Mouse (Mus musculus): Measurements from ENCODE around the gene March10. TPM values are rescaled to one million over a fixed set of nuclear protein-coding genes. Genes with fewer than 3 reads are reported as not detected.

March10 gene
- polyA plus RNA-seq, 1 experiment from 2014 or later, result not detected

DNA sequence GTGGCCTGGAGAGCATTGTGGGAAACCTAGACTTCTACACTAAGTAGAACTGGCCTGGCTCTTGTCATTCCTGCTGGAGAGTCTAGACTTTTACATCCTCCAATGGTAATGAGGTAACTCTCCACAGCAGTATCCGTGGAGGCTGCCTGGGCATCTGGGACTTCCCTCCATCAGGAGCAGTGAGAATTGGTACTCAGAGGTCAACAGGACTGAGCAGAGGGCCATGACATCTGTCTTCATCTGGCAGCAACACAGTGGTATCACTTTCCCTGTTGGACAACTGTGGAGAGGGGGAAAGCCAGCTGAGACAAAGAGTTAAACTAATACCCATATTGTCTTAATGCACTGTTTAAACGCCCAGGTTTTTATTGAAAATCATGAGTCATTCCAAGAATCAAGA is 26.2 kb upstream of the March10 start:
- Histone ChIP-seq H3K9me3 (replicated peaks) (no peaks in the 10 kb centered on the region), H3K4me1 (no peaks in the 10 kb centered on the region), H3K27me3 (replicated peaks) (no peaks in the 10 kb centered on the region), H3K36me3 (no peaks in the 10 kb centered on the region), H3K9ac (no peak overlapping the region), H3K27ac (no peak overlapping the region), H3K4me3 (no peak overlapping the region), H3K4me2 (no peak overlapping the region)
- 51% methylated on average over 2 of the region's 2 CpGs for WGBS (ENCODE audit: insufficient replicate concordance)
- ATAC-seq, result no peak

DNA sequence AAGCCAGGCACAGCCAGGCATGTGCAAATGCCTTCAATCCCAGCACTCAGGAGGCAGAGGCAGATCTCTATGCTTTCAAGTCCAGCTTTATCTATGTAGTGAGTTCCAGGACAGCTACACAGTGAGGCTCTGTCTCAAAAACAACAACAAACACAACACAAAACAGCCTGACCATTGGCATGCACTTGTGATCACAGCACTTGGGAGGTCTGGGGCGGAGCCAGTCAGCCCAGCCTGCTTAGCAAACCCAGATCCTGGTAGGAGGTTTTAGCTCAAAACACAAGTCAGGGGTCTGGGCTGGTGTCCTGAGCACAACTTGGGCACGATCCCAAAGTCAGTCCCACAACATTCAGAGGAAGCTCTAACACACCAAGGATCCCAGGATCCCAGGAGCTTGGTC is 18.2 kb upstream of the March10 start:
- no peaks in the 10 kb centered on the region for H3K9me3 ChIP-seq (replicated peaks)
- WGBS (ENCODE audit: insufficient replicate concordance), result 61% methylated on average over 2 of the region's 2 CpGs
- no peak overlapping the region for H3K4me2 ChIP-seq
- H3K4me1 ChIP-seq, result peaks cover 5% of the 10 kb centered on the region; the same call in 1 of the 2 replicates
- H3K36me3 ChIP-seq, result no peaks in the 10 kb centered on the region
- H3K27me3 ChIP-seq (replicated peaks), result no peaks in the 10 kb centered on the region
- H3K9ac ChIP-seq, result no peak overlapping the region
- no peak overlapping the region for H3K4me3 ChIP-seq
- no peak overlapping the region for H3K27ac ChIP-seq
- ATAC-seq, result no peak

DNA sequence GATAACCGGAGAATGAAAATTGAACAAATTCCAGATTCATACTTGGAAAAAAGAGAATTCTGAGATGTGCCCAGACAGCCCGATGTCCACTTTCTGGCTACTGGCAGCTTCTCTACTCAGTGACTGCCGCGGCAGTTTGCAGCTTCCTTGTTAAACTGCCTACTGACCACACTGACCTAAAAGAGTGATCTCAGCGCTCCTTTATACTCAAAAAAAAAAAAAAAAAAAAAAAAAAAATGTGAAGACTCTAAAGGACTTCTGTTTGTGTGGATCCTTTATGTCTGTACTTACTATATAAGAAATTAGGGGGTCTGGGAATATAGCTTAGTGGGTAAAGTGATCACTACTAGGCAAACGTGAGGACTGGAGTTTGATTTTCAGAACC is 17.8 kb upstream of the March10 start:
- Histone ChIP-seq H3K9ac (no peak overlapping the region), H3K27me3 (replicated peaks) (no peaks in the 10 kb centered on the region), H3K4me2 (no peak overlapping the region), H3K9me3 (replicated peaks) (no peaks in the 10 kb centered on the region), H3K4me3 (no peak overlapping the region), H3K36me3 (no peaks in the 10 kb centered on the region), H3K4me1 (peaks cover 9% of the 10 kb centered on the region), H3K27ac (no peak overlapping the region)
- no peak for ATAC-seq
- 48% methylated on average over 6 of the region's 6 CpGs for WGBS (ENCODE audit: insufficient replicate concordance)

DNA sequence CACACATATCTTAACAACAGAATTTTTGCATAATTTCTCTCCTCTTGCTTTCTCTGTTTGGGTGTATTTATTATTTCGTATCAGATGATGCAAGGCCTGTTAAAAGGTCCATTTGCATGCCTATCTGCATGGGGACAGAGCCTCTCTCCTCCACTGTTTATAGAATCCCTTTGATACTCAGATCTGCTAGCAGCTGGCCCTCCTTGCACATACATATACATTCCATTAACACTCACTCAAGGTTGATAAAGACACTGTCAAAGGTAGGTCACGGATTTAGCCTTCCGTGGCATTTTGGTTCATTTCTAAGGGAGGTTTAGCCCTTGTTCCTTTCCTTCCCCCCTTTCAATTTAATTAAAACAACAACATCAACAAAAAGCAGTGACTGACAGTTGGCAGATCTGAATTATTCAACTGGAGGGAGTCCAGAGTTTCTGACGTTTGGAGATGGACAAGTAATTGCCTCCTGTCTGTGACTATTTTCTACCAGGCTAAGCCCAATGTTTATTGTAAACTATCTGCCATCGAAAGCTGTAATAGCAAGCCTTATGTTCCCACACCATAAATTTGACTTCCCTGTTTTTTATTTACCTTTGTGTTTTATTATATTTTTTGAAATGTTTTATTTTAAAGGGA is 17.3 kb upstream of the March10 start:
- WGBS (ENCODE audit: insufficient replicate concordance), result 48% methylated on average over 5 of the region's 5 CpGs
- Histone ChIP-seq H3K27me3 (replicated peaks) (no peaks in the 10 kb centered on the region), H3K9me3 (replicated peaks) (no peaks in the 10 kb centered on the region), H3K4me3 (no peak overlapping the region), H3K9ac (no peak overlapping the region), H3K4me1 (peaks cover 14% of the 10 kb centered on the region), H3K36me3 (no peaks in the 10 kb centered on the region), H3K27ac (no peak overlapping the region), H3K4me2 (no peak overlapping the region)
- ATAC-seq, result no peak

DNA sequence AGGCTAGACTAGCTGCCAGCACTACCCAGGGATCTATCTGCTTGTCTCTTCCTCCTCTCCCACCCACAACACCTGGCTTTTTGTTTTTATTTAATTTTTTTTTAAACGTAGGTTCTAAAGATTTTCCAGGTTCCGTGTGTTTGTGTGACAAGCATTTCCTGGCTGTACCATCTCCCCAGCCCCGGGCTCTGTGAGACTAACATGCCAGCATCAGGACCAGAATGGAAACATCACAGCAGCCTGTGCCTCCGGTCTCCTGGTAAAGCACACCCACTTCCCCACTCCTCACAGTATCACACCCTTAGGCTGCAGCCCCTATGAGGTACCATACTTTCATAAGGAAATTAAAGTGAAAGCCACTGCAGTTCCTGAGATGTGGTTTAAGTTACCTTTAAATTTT is 16.1 kb upstream of the March10 start:
- 59% methylated on average over 4 of the region's 4 CpGs for WGBS (ENCODE audit: insufficient replicate concordance)
- no peak overlapping the region for H3K4me2 ChIP-seq
- H3K9ac ChIP-seq, result no peak overlapping the region
- ATAC-seq, result no peak
- H3K4me3 ChIP-seq, result no peak overlapping the region
- H3K4me1 ChIP-seq, result peaks cover 14% of the 10 kb centered on the region
- H3K9me3 ChIP-seq (replicated peaks), result no peaks in the 10 kb centered on the region
- H3K27me3 ChIP-seq (replicated peaks), result no peaks in the 10 kb centered on the region
- H3K36me3 ChIP-seq, result no peaks in the 10 kb centered on the region
- no peak overlapping the region for H3K27ac ChIP-seq

DNA sequence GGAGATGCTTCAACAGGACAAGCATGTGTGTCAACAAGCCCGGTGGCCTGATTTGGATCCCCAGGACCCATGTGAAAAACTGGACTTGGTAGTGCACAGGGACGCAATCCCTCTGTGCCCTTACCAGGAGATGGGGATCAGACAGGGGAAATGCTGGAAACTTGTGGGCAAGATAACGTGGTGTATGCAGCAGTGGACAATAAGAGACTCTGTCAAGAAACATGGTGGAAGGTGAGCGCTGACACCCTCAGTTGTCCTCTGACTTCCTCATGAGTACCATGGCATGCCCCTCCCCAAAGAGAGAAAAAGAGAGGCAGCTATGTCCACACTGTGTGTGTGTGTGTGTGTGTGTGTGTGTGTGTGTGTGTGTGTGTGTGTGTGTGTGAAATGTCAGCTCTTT is 14.4 kb upstream of the March10 start:
- no peak overlapping the region for H3K4me2 ChIP-seq
- no peaks in the 10 kb centered on the region for H3K9me3 ChIP-seq (replicated peaks)
- H3K27me3 ChIP-seq (replicated peaks), result no peaks in the 10 kb centered on the region
- H3K4me3 ChIP-seq, result no peak overlapping the region
- no peak overlapping the region for H3K9ac ChIP-seq
- WGBS (ENCODE audit: insufficient replicate concordance), result 74% methylated on average over 4 of the region's 4 CpGs
- no peak for ATAC-seq
- H3K4me1 ChIP-seq, result peaks cover 19% of the 10 kb centered on the region
- H3K36me3 ChIP-seq, result no peaks in the 10 kb centered on the region
- no peak overlapping the region for H3K27ac ChIP-seq

DNA sequence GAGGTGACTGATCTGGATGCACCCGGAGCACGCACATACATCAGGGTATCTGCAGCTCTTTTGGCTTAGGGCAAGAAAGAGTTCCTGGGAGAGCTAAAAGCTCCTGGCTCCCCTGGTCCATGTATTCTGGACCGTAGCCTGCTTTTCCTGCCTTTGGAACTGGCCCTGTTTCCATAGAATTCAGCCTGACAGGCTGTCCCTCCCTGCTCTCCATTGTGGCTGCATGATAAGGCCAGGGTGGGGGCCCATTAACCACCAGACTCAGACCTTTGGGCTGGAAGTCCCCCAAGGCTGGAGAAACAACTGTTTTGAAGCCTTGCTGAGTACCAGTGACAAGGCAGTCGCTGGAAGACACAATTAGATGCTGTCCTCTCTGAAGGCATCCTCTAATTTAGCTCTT is 13.0 kb upstream of the March10 start:
- Histone ChIP-seq H3K36me3 (no peaks in the 10 kb centered on the region), H3K4me3 (no peak overlapping the region), H3K27ac (no peak overlapping the region), H3K9me3 (replicated peaks) (no peaks in the 10 kb centered on the region), H3K27me3 (replicated peaks) (peaks cover 2% of the 10 kb centered on the region; the same call in 1 of the 2 replicates), H3K4me1 (peaks cover 19% of the 10 kb centered on the region), H3K9ac (no peak overlapping the region), H3K4me2 (no peak overlapping the region)
- ATAC-seq, result no peak
- 66% methylated on average over 4 of the region's 4 CpGs for WGBS (ENCODE audit: insufficient replicate concordance)

DNA sequence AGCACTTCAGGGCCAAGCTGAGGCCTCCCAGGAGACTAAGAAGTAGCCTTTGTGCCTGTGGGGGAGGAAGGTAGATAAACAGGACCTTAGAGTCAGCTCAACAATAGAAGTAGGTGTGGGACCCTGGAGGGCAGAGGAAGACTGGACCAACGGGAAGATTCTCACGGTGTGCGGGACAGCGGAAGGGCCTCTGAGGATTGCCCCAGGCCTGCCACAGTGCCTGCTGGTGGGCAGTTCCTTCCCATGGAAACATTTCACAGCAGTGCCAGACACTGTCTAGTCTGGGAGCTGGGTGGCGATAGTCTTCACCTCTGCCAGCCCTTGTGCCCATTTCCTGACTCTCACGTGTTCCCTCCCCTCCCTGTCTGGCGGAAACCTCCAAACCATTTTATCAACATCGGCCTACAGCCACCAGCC is 12.6 kb upstream of the March10 start:
- H3K27me3 ChIP-seq (replicated peaks), result peaks cover 5% of the 10 kb centered on the region; the same call in 1 of the 2 replicates
- H3K27ac ChIP-seq, result no peak overlapping the region
- H3K9me3 ChIP-seq (replicated peaks), result no peaks in the 10 kb centered on the region
- no peak overlapping the region for H3K4me3 ChIP-seq
- 63% methylated on average over 8 of the region's 8 CpGs for WGBS (ENCODE audit: insufficient replicate concordance)
- ATAC-seq, result no peak
- H3K4me1 ChIP-seq, result peaks cover 19% of the 10 kb centered on the region
- no peak overlapping the region for H3K9ac ChIP-seq
- no peaks in the 10 kb centered on the region for H3K36me3 ChIP-seq
- H3K4me2 ChIP-seq, result no peak overlapping the region

DNA sequence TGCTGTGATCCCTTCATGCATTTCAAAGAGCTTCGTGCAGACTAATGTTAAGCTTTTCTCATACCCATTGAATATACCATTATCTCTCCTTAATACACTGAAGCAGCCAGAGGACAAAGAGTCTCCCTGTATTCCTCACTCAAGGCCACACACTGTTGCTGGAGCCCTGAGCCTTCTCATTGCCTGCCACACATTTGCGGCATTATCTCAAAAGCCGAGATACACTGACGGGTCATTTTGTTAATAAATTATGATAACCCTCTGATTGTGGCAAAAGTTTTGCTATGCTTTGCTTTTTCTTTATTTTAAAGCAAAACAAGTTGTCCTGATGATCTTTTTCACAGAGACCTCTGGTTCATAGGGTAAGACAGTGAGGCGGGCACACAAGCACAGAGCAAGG is 11.9 kb upstream of the March10 start:
- Histone ChIP-seq H3K27ac (no peak overlapping the region), H3K4me1 (peaks cover 15% of the 10 kb centered on the region)

DNA sequence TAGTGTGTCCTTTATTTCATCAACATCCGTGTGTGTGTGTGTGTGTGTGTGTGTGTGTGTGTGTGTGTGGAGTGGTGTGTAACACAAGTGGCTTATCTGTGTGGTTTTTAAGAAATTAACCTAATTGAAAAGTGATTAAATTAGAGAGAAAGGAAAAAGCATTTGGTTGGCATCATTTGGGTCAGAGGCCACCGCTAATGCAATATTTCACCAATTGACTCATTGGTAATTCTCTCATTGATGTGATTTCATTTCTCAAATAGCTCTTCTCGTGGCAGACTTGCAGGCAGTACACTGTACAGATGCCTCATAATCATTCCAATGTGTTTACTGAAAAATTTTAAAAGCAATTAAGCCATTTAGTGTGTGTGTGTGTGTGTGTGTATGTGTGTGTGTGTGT is 11.3 kb upstream of the March10 start:
- ATAC-seq, result no peak
- Histone ChIP-seq H3K4me3 (no peak overlapping the region), H3K4me2 (no peak overlapping the region), H3K4me1 (peaks cover 15% of the 10 kb centered on the region), H3K27me3 (replicated peaks) (peaks cover 10% of the 10 kb centered on the region; the same call in 1 of the 2 replicates), H3K36me3 (no peaks in the 10 kb centered on the region), H3K27ac (no peak overlapping the region), H3K9me3 (replicated peaks) (no peaks in the 10 kb centered on the region), H3K9ac (no peak overlapping the region)
- 74% methylated on average over 3 of the region's 3 CpGs for WGBS (ENCODE audit: insufficient replicate concordance)

More for the DNA sequence above, 11.9 kb upstream of the March10 start:
- WGBS (ENCODE audit: insufficient replicate concordance), result 75% methylated on average over 5 of the region's 5 CpGs
- no peak overlapping the region for H3K9ac ChIP-seq
- H3K36me3 ChIP-seq, result no peaks in the 10 kb centered on the region
- H3K4me3 ChIP-seq, result no peak overlapping the region
- peaks cover 7% of the 10 kb centered on the region; the same call in 1 of the 2 replicates for H3K27me3 ChIP-seq (replicated peaks)
- H3K9me3 ChIP-seq (replicated peaks), result no peaks in the 10 kb centered on the region
- H3K4me2 ChIP-seq, result no peak overlapping the region
- ATAC-seq, result no peak

DNA sequence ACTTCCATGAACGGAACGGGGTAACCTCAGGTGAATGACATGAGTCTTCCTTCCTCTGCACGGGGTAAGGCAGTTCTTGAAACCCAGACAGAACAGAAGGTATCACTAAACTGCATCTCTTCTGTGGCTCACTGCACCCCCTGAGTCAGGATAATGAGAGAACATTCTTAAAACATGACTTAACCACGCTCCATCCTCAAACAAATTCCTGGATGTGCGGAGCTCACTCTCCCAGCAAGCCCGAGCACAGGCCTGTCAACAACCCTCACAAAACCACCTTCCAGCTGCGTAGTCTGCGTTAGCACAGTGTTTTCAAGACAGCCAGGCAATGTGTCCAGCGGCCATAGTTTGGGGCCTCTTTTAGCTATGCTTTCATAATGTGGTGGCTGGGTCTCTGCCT is 10.7 kb upstream of the March10 start:
- peaks cover 15% of the 10 kb centered on the region for H3K4me1 ChIP-seq

DNA sequence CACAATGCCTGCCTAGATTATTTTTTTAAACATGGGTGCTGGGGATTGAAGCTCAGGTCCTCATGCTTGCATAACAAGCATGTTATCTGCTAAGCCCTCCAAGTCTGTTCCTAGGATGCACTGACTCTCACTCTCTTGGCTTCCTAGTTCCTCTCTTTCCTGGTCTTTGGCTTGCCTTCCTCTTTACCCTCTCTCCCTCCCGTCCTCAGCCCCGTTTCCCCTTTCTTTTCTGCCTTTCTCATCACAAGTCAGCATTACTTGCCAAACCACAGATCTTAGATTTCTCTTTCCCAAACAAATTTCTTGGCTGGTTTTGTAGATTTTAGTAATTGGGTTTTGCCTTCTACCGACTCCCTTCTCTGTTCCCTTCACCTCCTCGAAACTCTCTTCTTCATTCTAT is 10.2 kb upstream of the March10 start:
- WGBS (ENCODE audit: insufficient replicate concordance), result 15% methylated on average over 4 of the region's 4 CpGs
- Histone ChIP-seq H3K9me3 (replicated peaks) (no peaks in the 10 kb centered on the region), H3K4me2 (no peak overlapping the region), H3K27me3 (replicated peaks) (peaks cover 12% of the 10 kb centered on the region; the same call in 1 of the 2 replicates), H3K9ac (no peak overlapping the region), H3K36me3 (no peaks in the 10 kb centered on the region), H3K27ac (no peak overlapping the region), H3K4me1 (peaks cover 15% of the 10 kb centered on the region), H3K4me3 (no peak overlapping the region)
- no peak for ATAC-seq

More for the DNA sequence above, 10.7 kb upstream of the March10 start:
- 49% methylated on average over 9 of the region's 9 CpGs for WGBS (ENCODE audit: insufficient replicate concordance)
- no peak overlapping the region for H3K9ac ChIP-seq
- no peak for ATAC-seq
- H3K36me3 ChIP-seq, result no peaks in the 10 kb centered on the region
- no peak overlapping the region for H3K27ac ChIP-seq
- no peak overlapping the region for H3K4me3 ChIP-seq
- no peaks in the 10 kb centered on the region for H3K9me3 ChIP-seq (replicated peaks)
- peaks cover 12% of the 10 kb centered on the region; the same call in 1 of the 2 replicates for H3K27me3 ChIP-seq (replicated peaks)
- H3K4me2 ChIP-seq, result no peak overlapping the region

DNA sequence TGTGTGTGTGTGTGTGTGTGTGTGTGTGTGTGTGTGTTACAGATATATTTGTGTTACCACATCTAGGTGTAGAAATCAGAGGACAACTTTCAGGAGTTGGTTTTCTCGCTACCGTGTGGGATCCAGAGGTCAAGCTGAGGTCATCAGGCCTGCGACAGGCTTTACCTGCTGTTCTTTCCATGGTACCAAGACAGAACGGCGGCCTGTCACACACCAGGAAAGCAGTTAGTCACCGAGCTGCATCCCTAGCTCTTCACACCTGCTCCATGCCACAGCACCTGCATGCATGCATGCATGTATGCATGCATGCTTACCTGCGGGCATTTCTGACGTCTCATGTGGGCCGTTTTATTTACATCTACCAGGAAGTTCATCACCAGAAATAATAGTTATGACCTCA is 9.0 kb upstream of the March10 start:
- Histone ChIP-seq H3K36me3 (no peaks in the 10 kb centered on the region), H3K9me3 (replicated peaks) (no peaks in the 10 kb centered on the region), H3K27ac (no peak overlapping the region), H3K27me3 (replicated peaks) (peaks cover 14% of the 10 kb centered on the region; the same call in 1 of the 2 replicates), H3K4me2 (no peak overlapping the region), H3K4me1 (peaks cover 15% of the 10 kb centered on the region), H3K4me3 (no peak overlapping the region), H3K9ac (no peak overlapping the region)
- no peak for ATAC-seq
- WGBS (ENCODE audit: insufficient replicate concordance), result 65% methylated on average over 9 of the region's 9 CpGs

All from liver, embryonic 12.5 days (tissue).